Mouse (Mus musculus) hindbrain, embryonic 16.5 days (tissue): ENCODE measurements around the gene Slc25a33. TPM values are rescaled to one million over a fixed set of nuclear protein-coding genes. Genes with fewer than 3 reads are reported as not detected.

ENCODE experiments used
- ATAC-seq: fragments of 200-750 bp; cut with Nextera tagmentation; 2 replicates; pipeline ENCODE4 v1.8.0; 2017; ENCODE audit warnings: moderate TSS enrichment, moderate library complexity
- H3K27ac ChIP-seq: fragments of 300-500 bp; sonication (generic); 2 replicates; pipeline ENCODE4 v1.5.1; 2014; ENCODE audit warnings: low read depth, mild to moderate bottlenecking, control low read depth, low read length, moderate library complexity
- H3K27me3 ChIP-seq: fragments of 300-500 bp; sonication (generic); replicated peaks from 2 replicates; pipeline ENCODE4 v1.6.1; 2014; ENCODE audit warnings: low read length; ENCODE audit not compliant: control insufficient read depth, insufficient read depth
- H3K36me3 ChIP-seq: fragments of 300-500 bp; sonication (generic); 2 replicates; pipeline ENCODE4 v1.6.1; 2014; ENCODE audit warnings: mild to moderate bottlenecking, low read length, moderate library complexity, mixed read lengths; ENCODE audit not compliant: control insufficient read depth, insufficient read depth
- H3K4me1 ChIP-seq: fragments of 300-500 bp; sonication (generic); 2 replicates; pipeline ENCODE4 v1.6.1; 2014; ENCODE audit warnings: low read depth, low read length; ENCODE audit not compliant: control insufficient read depth, insufficient read depth
- H3K4me2 ChIP-seq: fragments of 300-500 bp; sonication (generic); 2 replicates; pipeline ENCODE4 v1.6.1; 2014; ENCODE audit warnings: mild to moderate bottlenecking, low read length, control low read depth, moderate library complexity
- H3K4me3 ChIP-seq: fragments of 300-500 bp; sonication (generic); 2 replicates; pipeline ENCODE4 v1.5.1; 2014; ENCODE audit warnings: mild to moderate bottlenecking, low read length, control low read depth, moderate library complexity
- H3K9ac ChIP-seq: fragments of 300-500 bp; sonication (generic); 2 replicates; pipeline ENCODE4 v1.6.1; 2014; ENCODE audit warnings: low read depth, mild to moderate bottlenecking, control low read depth, low read length, moderate library complexity
- H3K9me3 ChIP-seq: fragments of 300-500 bp; sonication (generic); 2 replicates; pipeline ENCODE4 v1.6.1; 2014; ENCODE audit warnings: mild to moderate bottlenecking, low read length, moderate library complexity; ENCODE audit not compliant: control insufficient read depth
- WGBS: fragments of 180-500 bp; shearing (Covaris S2); extraction: QIAGEN DNeasy Blood & Tissue Kit; methylation state at CpG from one replicate; pipeline ENCODE4 v1.1.7; 2014; 5-methylcytosine and 5-hydroxymethylcytosine counted together
- polyA plus RNA-seq: library from polyadenylated mRNA; unstranded; fragments of >200 nt; fragmentation: Nextera tagmentation; extraction: Ambion mirVana; gene quantifications from 2 replicates; pipeline ENCODE4 v1.2.1, GENCODE M21; 2015

The Slc25a33 gene
- polyA plus RNA-seq, 1 experiment from 2014 or later: 37.2 TPM

- no peak for ATAC-seq
- WGBS: 45% methylated on average over 2 of the region's 2 CpGs
Measured at GRCm38 (mm10) chr4:149798116-149798515, 24.0 kb upstream of the Slc25a33 start.

GRCm38 (mm10) chr4:149797220-149797610, 23.1 kb upstream of the Slc25a33 start:
- no peak for ATAC-seq
- no peaks in the 10 kb centered on the region for H3K36me3 ChIP-seq
- H3K9me3 ChIP-seq: no peaks in the 10 kb centered on the region
- 94% methylated on average over 1 of the region's 1 CpGs for WGBS
- H3K27me3 ChIP-seq: no peaks in the 10 kb centered on the region
- H3K4me2 ChIP-seq: no peak overlapping the region
- no peaks in the 10 kb centered on the region for H3K4me1 ChIP-seq
- no peak overlapping the region for H3K4me3 ChIP-seq
- no peak overlapping the region for H3K9ac ChIP-seq
- H3K27ac ChIP-seq: no peak overlapping the region

More at GRCm38 (mm10) chr4:149798116-149798515, 24.0 kb upstream of the Slc25a33 start:
- Histone ChIP-seq H3K9ac (no peak overlapping the region), H3K27me3 (no peaks in the 10 kb centered on the region), H3K36me3 (no peaks in the 10 kb centered on the region), H3K4me2 (no peak overlapping the region), H3K27ac (peak overlapping the region; percentile 44; the same call in 1 of the 2 replicates), H3K4me1 (no peaks in the 10 kb centered on the region), H3K4me3 (no peak overlapping the region), H3K9me3 (no peaks in the 10 kb centered on the region)

- Histone ChIP-seq H3K36me3 (no peaks in the 10 kb centered on the region), H3K9ac (no peak overlapping the region), H3K4me2 (no peak overlapping the region), H3K27me3 (no peaks in the 10 kb centered on the region), H3K27ac (no peak overlapping the region), H3K4me3 (no peak overlapping the region), H3K9me3 (no peaks in the 10 kb centered on the region), H3K4me1 (0 out of 2 replicates have a peak, but pooled peaks cover under 1% of the 10 kb centered on the region)
- 81% methylated on average over 14 of the region's 14 CpGs for WGBS
- ATAC-seq: no peak
Measured at GRCm38 (mm10) chr4:149796567-149797219, 22.6 kb upstream of the Slc25a33 start.

- H3K27me3 ChIP-seq: no peaks in the 10 kb centered on the region
- no peak overlapping the region for H3K9ac ChIP-seq
- no peaks in the 10 kb centered on the region for H3K36me3 ChIP-seq
- no peak overlapping the region for H3K4me2 ChIP-seq
- ATAC-seq: no peak
- H3K4me1 ChIP-seq: 0 out of 2 replicates have a peak, but pooled peaks cover 2% of the 10 kb centered on the region
- no peak overlapping the region for H3K27ac ChIP-seq
- no peak overlapping the region for H3K4me3 ChIP-seq
- H3K9me3 ChIP-seq: no peaks in the 10 kb centered on the region
- 82% methylated on average over 7 of the region's 7 CpGs for WGBS
Measured at GRCm38 (mm10) chr4:149794966-149795477, 20.9 kb upstream of the Slc25a33 start.

GRCm38 (mm10) chr4:149794010-149794338, 19.9 kb upstream of the Slc25a33 start:
- Histone ChIP-seq H3K9me3 (no peaks in the 10 kb centered on the region), H3K4me3 (no peak overlapping the region), H3K27ac (no peak overlapping the region), H3K27me3 (no peaks in the 10 kb centered on the region), H3K9ac (no peak overlapping the region), H3K4me1 (0 out of 2 replicates have a peak, but pooled peaks cover 2% of the 10 kb centered on the region), H3K4me2 (no peak overlapping the region), H3K36me3 (no peaks in the 10 kb centered on the region)
- no peak for ATAC-seq
- WGBS: 49% methylated on average over 8 of the region's 8 CpGs

- no peak overlapping the region for H3K4me3 ChIP-seq
- no peak overlapping the region for H3K4me2 ChIP-seq
- H3K9me3 ChIP-seq: no peaks in the 10 kb centered on the region
- H3K4me1 ChIP-seq: 0 out of 2 replicates have a peak, but pooled peaks cover 2% of the 10 kb centered on the region
- no peaks in the 10 kb centered on the region for H3K36me3 ChIP-seq
- H3K27me3 ChIP-seq: no peaks in the 10 kb centered on the region
- WGBS: 45% methylated on average over 13 of the region's 13 CpGs
- no peak for ATAC-seq
- H3K27ac ChIP-seq: no peak overlapping the region
- H3K9ac ChIP-seq: no peak overlapping the region
Measured at GRCm38 (mm10) chr4:149793156-149794009, 19.3 kb upstream of the Slc25a33 start.

- Histone ChIP-seq H3K9ac (no peak overlapping the region), H3K4me3 (no peak overlapping the region), H3K36me3 (no peaks in the 10 kb centered on the region), H3K27ac (no peak overlapping the region), H3K4me1 (0 out of 2 replicates have a peak, but pooled peaks cover 2% of the 10 kb centered on the region), H3K9me3 (no peaks in the 10 kb centered on the region), H3K4me2 (no peak overlapping the region), H3K27me3 (no peaks in the 10 kb centered on the region)
- no peak for ATAC-seq
- 58% methylated on average over 10 of the region's 10 CpGs for WGBS
Measured at GRCm38 (mm10) chr4:149792159-149792800, 18.2 kb upstream of the Slc25a33 start.

- WGBS: 57% methylated on average over 4 of the region's 4 CpGs
- H3K9me3 ChIP-seq: no peaks in the 10 kb centered on the region
Measured at GRCm38 (mm10) chr4:149791470-149791869, 17.4 kb upstream of the Slc25a33 start.

GRCm38 (mm10) chr4:149790969-149791368, 16.9 kb upstream of the Slc25a33 start:
- 85% methylated on average over 2 of the region's 2 CpGs for WGBS
- H3K9me3 ChIP-seq: no peaks in the 10 kb centered on the region
- 0 out of 2 replicates have a peak, but pooled peaks cover 2% of the 10 kb centered on the region for H3K4me1 ChIP-seq
- H3K27me3 ChIP-seq: no peaks in the 10 kb centered on the region
- no peak overlapping the region for H3K27ac ChIP-seq
- no peak overlapping the region for H3K4me2 ChIP-seq
- no peak overlapping the region for H3K9ac ChIP-seq
- no peaks in the 10 kb centered on the region for H3K36me3 ChIP-seq
- no peak overlapping the region for H3K4me3 ChIP-seq
- ATAC-seq: no peak

More at GRCm38 (mm10) chr4:149791470-149791869, 17.4 kb upstream of the Slc25a33 start:
- Histone ChIP-seq H3K4me2 (no peak overlapping the region), H3K27ac (no peak overlapping the region), H3K4me1 (0 out of 2 replicates have a peak, but pooled peaks cover 2% of the 10 kb centered on the region), H3K4me3 (no peak overlapping the region), H3K27me3 (no peaks in the 10 kb centered on the region), H3K9ac (no peak overlapping the region), H3K36me3 (no peaks in the 10 kb centered on the region)
- ATAC-seq: no peak
